Mouse (Mus musculus) G1E (cell line): ENCODE data around the gene Apobr. TPM values are rescaled to one million over a fixed set of nuclear protein-coding genes. Genes with fewer than 3 reads are reported as not detected.

ENCODE experiments used
- ATAC-seq: 2 replicates; pipeline ENCODE4 v1.8.0; 2016; ENCODE audit warnings: mild to moderate bottlenecking; ENCODE audit not compliant: insufficient number of reproducible peaks, poor library complexity, low FRiP score, severe bottlenecking; ENCODE audit errors: extremely low read depth
- DNase-seq: peaks from one replicate; pipeline ENCODE4 v3.0.0; 2012; ENCODE audit warnings: low spot score
- H3K27me3 ChIP-seq: 2 replicates; pipeline ENCODE4 v1.6.1; 2012; ENCODE audit warnings: mild to moderate bottlenecking, low read length, inconsistent platforms; ENCODE audit not compliant: insufficient read depth
- H3K36me3 ChIP-seq: replicated peaks from 2 replicates; pipeline ENCODE3; 2012; ENCODE audit warnings: mild to moderate bottlenecking, inconsistent platforms
- H3K4me1 ChIP-seq: 2 replicates; pipeline ENCODE4 v1.6.1; 2012; ENCODE audit warnings: low read depth, low read length, inconsistent platforms, mixed read lengths; ENCODE audit not compliant: insufficient read depth
- H3K4me3 ChIP-seq: 2 replicates; pipeline ENCODE4 v1.5.1; 2012; ENCODE audit warnings: low read depth, mild to moderate bottlenecking, inconsistent platforms, low read length, moderate library complexity, mixed read lengths
- H3K9me3 ChIP-seq: replicated peaks from 2 replicates; pipeline ENCODE4 v1.6.1; 2012; ENCODE audit warnings: inconsistent platforms
- CTCF ChIP-seq: IDR thresholded peaks from 2 replicates; pipeline ENCODE4 v1.5.1; 2012; ENCODE audit warnings: low read depth, low read length, inconsistent platforms, mixed read lengths
- GATA1 ChIP-seq: IDR thresholded peaks from 2 replicates; pipeline ENCODE4 v1.6.1; 2012; ENCODE audit warnings: borderline replicate concordance, low read length, inconsistent platforms, mixed read lengths
- GATA2 ChIP-seq: IDR thresholded peaks from 2 replicates; pipeline ENCODE4 v1.6.1; 2012; ENCODE audit warnings: low read depth, low read length, inconsistent platforms, borderline replicate concordance
- POLR2AphosphoS5 ChIP-seq: IDR thresholded peaks from 2 replicates; pipeline ENCODE4 v1.6.1; 2012; ENCODE audit warnings: low read depth, low read length, inconsistent platforms; ENCODE audit not compliant: insufficient replicate concordance
- TAL1 ChIP-seq: conservative IDR thresholded peaks from 2 replicates; pipeline ENCODE4 v1.6.1; 2012; ENCODE audit warnings: low read depth, low read length, inconsistent platforms, mixed read lengths
- polyA plus RNA-seq: library from polyadenylated mRNA; stranded (reverse); fragments of >175 nt; gene quantifications from 2 replicates; pipeline ENCODE4 v1.2.3, GENCODE M21; 2012
- total RNA-seq, 2 experiments: library from RNA; stranded (forward) in 1 of 2; stranded (reverse) in 1 of 2; fragments of 200-1000 nt in 1 of 2; fragments of >200 nt in 1 of 2; fragmentation: Nextera tagmentation in 1 of 2; gene quantifications; 2 replicates each; pipeline ENCODE4 v1.2.3; 2014 to 2017

Apobr gene
- total and polyA plus RNA-seq, 3 experiments, result 3.7 to 5.5 (median 4.8) TPM

DNA sequence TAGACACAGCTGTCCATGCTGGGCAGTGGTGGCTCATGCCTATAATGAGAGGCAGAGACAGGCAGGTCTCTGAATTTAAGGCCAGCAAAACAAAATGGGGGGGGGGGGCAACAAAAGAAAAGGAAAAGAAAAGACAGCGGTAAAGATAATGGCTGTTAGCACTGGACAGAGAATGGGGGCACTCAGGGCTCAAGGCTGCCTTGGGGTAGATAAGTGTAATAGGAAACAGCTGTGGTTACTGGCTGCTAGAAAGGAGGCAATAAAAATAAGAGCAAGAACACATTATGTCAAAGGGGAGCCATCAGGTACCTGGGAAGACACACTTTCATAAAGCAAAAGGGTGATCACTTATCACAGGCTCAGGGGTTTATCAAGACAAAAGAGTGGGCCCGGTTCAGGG lies 47.7 kb downstream of the Apobr start:
- H3K27me3 ChIP-seq, result peaks cover 3% of the 10 kb centered on the region; the same call in 1 of the 2 replicates
- DNase-seq (no peak), ATAC-seq (peak; percentile 45)
- peaks cover 57% of the 10 kb centered on the region for H3K4me1 ChIP-seq
- no peak overlapping the region for H3K4me3 ChIP-seq
- no peaks in the 10 kb centered on the region for H3K36me3 ChIP-seq
- H3K9me3 ChIP-seq, result no peaks in the 10 kb centered on the region
- TF ChIP-seq TAL1, result peak; percentile 47; the same call in 1 of the 2 replicates
- no peak for TF ChIP-seq CTCF

DNA sequence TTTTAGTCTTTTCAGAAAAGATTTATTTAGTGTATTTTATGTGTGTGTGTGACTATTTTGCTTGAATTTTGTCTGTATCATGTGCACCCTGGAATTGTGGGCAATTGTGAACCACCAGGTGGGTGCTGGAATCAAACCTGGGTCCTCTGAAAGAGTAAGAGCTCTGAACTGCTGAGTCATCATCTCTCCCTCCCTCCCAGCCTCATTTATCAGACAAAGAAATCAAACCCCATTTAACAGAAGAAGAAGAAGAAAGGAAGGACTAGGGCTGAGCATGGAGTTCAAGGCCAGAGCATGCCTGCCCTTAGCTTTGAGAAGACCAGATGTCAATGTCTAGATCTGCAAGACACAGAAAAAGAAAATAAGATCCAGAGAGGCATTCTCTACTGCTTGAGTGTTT lies 50.6 kb downstream of the Apobr start:
- Histone ChIP-seq H3K9me3 (no peaks in the 10 kb centered on the region), H3K4me1 (peaks cover 44% of the 10 kb centered on the region), H3K27me3 (peaks cover 10% of the 10 kb centered on the region; the same call in 1 of the 2 replicates), H3K4me3 (no peak overlapping the region), H3K36me3 (no peaks in the 10 kb centered on the region)
- DNase-seq (no peak), ATAC-seq (no peak)
- TF ChIP-seq CTCF (no peak), GATA1 (no peak), TAL1 (no peak), GATA2 (no peak), POLR2AphosphoS5 (no peak)

DNA sequence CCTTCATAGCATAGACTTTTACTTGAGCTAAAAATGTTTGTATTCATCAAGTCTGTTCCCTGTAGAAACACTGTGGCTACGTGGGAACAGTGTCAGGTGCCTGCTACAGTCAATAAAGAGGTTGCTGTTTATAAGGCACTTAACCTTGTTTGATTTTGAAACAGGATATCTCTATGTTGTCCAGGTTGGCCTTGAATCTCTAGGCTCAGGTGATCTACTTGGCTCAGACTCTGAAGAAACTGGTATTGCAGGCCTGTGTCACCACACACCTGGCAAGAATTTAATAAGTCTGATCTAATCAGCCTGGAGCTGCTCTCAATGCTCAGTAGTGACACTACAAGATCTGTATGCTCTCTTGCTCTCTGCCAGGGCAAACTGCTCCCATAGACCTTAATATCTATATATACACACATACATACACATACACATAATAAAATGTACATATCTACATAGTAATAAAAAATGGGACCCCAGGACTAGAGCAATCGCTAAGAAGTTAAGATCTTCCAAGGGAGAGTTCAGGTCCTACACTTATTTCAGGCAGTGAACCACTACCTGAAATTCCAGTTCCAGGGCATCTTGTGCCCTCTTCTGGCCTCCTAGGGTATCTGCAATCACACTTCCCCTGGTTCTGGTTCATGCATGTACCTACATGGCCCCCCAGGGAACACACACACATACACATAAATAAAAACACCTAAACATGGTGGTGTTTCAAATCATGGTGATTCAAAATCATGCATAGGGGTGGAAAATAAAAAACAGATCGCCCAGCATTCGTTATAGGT lies 52.2 kb downstream of the Apobr start:
- TF ChIP-seq POLR2AphosphoS5 (no peak), CTCF (peak; percentile 34; the same call in 1 of the 2 replicates)
- H3K9me3 ChIP-seq, result no peaks in the 10 kb centered on the region
- peaks cover 10% of the 10 kb centered on the region; the same call in 1 of the 2 replicates for H3K27me3 ChIP-seq
- no peak overlapping the region for H3K4me3 ChIP-seq
- H3K36me3 ChIP-seq, result no peaks in the 10 kb centered on the region
- H3K4me1 ChIP-seq, result peaks cover 35% of the 10 kb centered on the region
- DNase-seq (no peak), ATAC-seq (no peak)

Other genes starting within 250 kb of the Apobr start
Only the 20 nearest of the 25 such genes appear.
- 16.4 and 22.0 TPM in 2 replicates for gene Nfatc2ip, start 188.2 kb upstream of the Apobr start, total RNA-seq (2014; fragmentation: Nextera tagmentation)
- 13.2 and 16.8 TPM in 2 replicates for gene Nfatc2ip, start 188.2 kb upstream of the Apobr start, total RNA-seq (2017)
- gene Nfatc2ip, start 188.2 kb upstream of the Apobr start, polyA plus RNA-seq, result 5.0 and 5.9 TPM in 2 replicates
- not detected in 2 replicates for gene Cd19, start 170.1 kb upstream of the Apobr start, total RNA-seq (2014; fragmentation: Nextera tagmentation)
- not detected in 2 replicates for gene Cd19, start 170.1 kb upstream of the Apobr start, total RNA-seq (2017)
- not detected in 2 replicates for gene Cd19, start 170.1 kb upstream of the Apobr start, polyA plus RNA-seq
- 1.7 and 2.9 TPM in 2 replicates for gene Rabep2, start 156.2 kb upstream of the Apobr start, total RNA-seq (2014; fragmentation: Nextera tagmentation)
- gene Rabep2, start 156.2 kb upstream of the Apobr start, total RNA-seq (2017), result 16.0 and 16.1 TPM in 2 replicates
- gene Rabep2, start 156.2 kb upstream of the Apobr start, polyA plus RNA-seq, result 21.7 and 28.3 TPM in 2 replicates
- 0.29 TPM in 1 of 2 replicates, not detected in the other for gene Atp2a1, start 121.8 kb upstream of the Apobr start, total RNA-seq (2014; fragmentation: Nextera tagmentation)
- gene Atp2a1, start 121.8 kb upstream of the Apobr start, total RNA-seq (2017), result not detected in 2 replicates
- gene Atp2a1, start 121.8 kb upstream of the Apobr start, polyA plus RNA-seq, result 0.02 TPM in 1 of 2 replicates, not detected in the other
- 24.0 and 24.6 TPM in 2 replicates for gene Sh2b1, start 109.5 kb upstream of the Apobr start, total RNA-seq (2014; fragmentation: Nextera tagmentation)
- 8.3 and 8.9 TPM in 2 replicates for gene Sh2b1, start 109.5 kb upstream of the Apobr start, total RNA-seq (2017)
- 55.6 and 61.5 TPM in 2 replicates for gene Sh2b1, start 109.5 kb upstream of the Apobr start, polyA plus RNA-seq
- gene Tufm, start 97.6 kb upstream of the Apobr start, total RNA-seq (2014; fragmentation: Nextera tagmentation), result 89.3 and 123 TPM in 2 replicates
- gene Tufm, start 97.6 kb upstream of the Apobr start, total RNA-seq (2017), result 80.3 and 81.9 TPM in 2 replicates
- gene Tufm, start 97.6 kb upstream of the Apobr start, polyA plus RNA-seq, result 59.4 and 126 TPM in 2 replicates
- 301 and 400 TPM in 2 replicates for gene Atxn2l, start 81.5 kb upstream of the Apobr start, total RNA-seq (2014; fragmentation: Nextera tagmentation)
- gene Atxn2l, start 81.5 kb upstream of the Apobr start, total RNA-seq (2017), result 27.8 and 32.0 TPM in 2 replicates
- gene Atxn2l, start 81.5 kb upstream of the Apobr start, polyA plus RNA-seq, result 843 and 964 TPM in 2 replicates
- 580 and 606 TPM in 2 replicates for gene Eif3c, start 18.5 kb upstream of the Apobr start, total RNA-seq (2014; fragmentation: Nextera tagmentation)
- gene Eif3c, start 18.5 kb upstream of the Apobr start, total RNA-seq (2017), result 211 and 235 TPM in 2 replicates
- 103 and 114 TPM in 2 replicates for gene Eif3c, start 18.5 kb upstream of the Apobr start, polyA plus RNA-seq
- gene Cln3, start 875 bp downstream of the Apobr start, total RNA-seq (2014; fragmentation: Nextera tagmentation), result 27.9 and 35.1 TPM in 2 replicates
- gene Cln3, start 875 bp downstream of the Apobr start, total RNA-seq (2017), result 49.9 and 52.7 TPM in 2 replicates
- gene Cln3, start 875 bp downstream of the Apobr start, polyA plus RNA-seq, result 10.9 and 15.4 TPM in 2 replicates
- gene Il27, start 10.0 kb downstream of the Apobr start, total RNA-seq (2014; fragmentation: Nextera tagmentation), result not detected in 2 replicates
- not detected in 2 replicates for gene Il27, start 10.0 kb downstream of the Apobr start, total RNA-seq (2017)
- gene Il27, start 10.0 kb downstream of the Apobr start, polyA plus RNA-seq, result not detected in 2 replicates
- 13.4 and 24.8 TPM in 2 replicates for gene Nupr1, start 45.9 kb downstream of the Apobr start, total RNA-seq (2014; fragmentation: Nextera tagmentation)
- 0.41 and 1.1 TPM in 2 replicates for gene Nupr1, start 45.9 kb downstream of the Apobr start, total RNA-seq (2017)
- gene Nupr1, start 45.9 kb downstream of the Apobr start, polyA plus RNA-seq, result 9.8 and 11.1 TPM in 2 replicates
- gene Sgf29, start 64.4 kb downstream of the Apobr start, total RNA-seq (2014; fragmentation: Nextera tagmentation), result 159 and 175 TPM in 2 replicates
- 36.8 and 57.3 TPM in 2 replicates for gene Sgf29, start 64.4 kb downstream of the Apobr start, total RNA-seq (2017)
- 61.3 and 124 TPM in 2 replicates for gene Sgf29, start 64.4 kb downstream of the Apobr start, polyA plus RNA-seq
- not detected in 2 replicates for gene Sult1a1, start 91.5 kb downstream of the Apobr start, total RNA-seq (2014; fragmentation: Nextera tagmentation)
- gene Sult1a1, start 91.5 kb downstream of the Apobr start, total RNA-seq (2017), result 0.12 and 0.33 TPM in 2 replicates
- not detected in 2 replicates for gene Sult1a1, start 91.5 kb downstream of the Apobr start, polyA plus RNA-seq
- gene Bola2, start 110.5 kb downstream of the Apobr start, total RNA-seq (2014; fragmentation: Nextera tagmentation), result 77.5 and 93.8 TPM in 2 replicates
- 117 and 161 TPM in 2 replicates for gene Bola2, start 110.5 kb downstream of the Apobr start, total RNA-seq (2017)
- 189 and 303 TPM in 2 replicates for gene Bola2, start 110.5 kb downstream of the Apobr start, polyA plus RNA-seq
- 3.5 and 3.8 TPM in 2 replicates for gene Slx1b, start 110.8 kb downstream of the Apobr start, total RNA-seq (2014; fragmentation: Nextera tagmentation)
- gene Slx1b, start 110.8 kb downstream of the Apobr start, total RNA-seq (2017), result 4.5 and 7.0 TPM in 2 replicates
- 4.9 and 8.1 TPM in 2 replicates for gene Slx1b, start 110.8 kb downstream of the Apobr start, polyA plus RNA-seq
- 36.0 and 50.1 TPM in 2 replicates for gene Coro1a, start 122.8 kb downstream of the Apobr start, total RNA-seq (2014; fragmentation: Nextera tagmentation)
- 162 and 174 TPM in 2 replicates for gene Coro1a, start 122.8 kb downstream of the Apobr start, total RNA-seq (2017)
- gene Coro1a, start 122.8 kb downstream of the Apobr start, polyA plus RNA-seq, result 178 and 186 TPM in 2 replicates
- 66.4 and 91.6 TPM in 2 replicates for gene Mapk3, start 174.7 kb downstream of the Apobr start, total RNA-seq (2014; fragmentation: Nextera tagmentation)
- gene Mapk3, start 174.7 kb downstream of the Apobr start, total RNA-seq (2017), result 18.2 and 18.4 TPM in 2 replicates
- gene Mapk3, start 174.7 kb downstream of the Apobr start, polyA plus RNA-seq, result 65.1 and 68.8 TPM in 2 replicates
- gene Gdpd3, start 181.4 kb downstream of the Apobr start, total RNA-seq (2014; fragmentation: Nextera tagmentation), result 28.9 and 29.9 TPM in 2 replicates
- gene Gdpd3, start 181.4 kb downstream of the Apobr start, total RNA-seq (2017), result 15.4 and 17.9 TPM in 2 replicates
- gene Gdpd3, start 181.4 kb downstream of the Apobr start, polyA plus RNA-seq, result 4.9 and 6.1 TPM in 2 replicates
- gene Ypel3, start 192.0 kb downstream of the Apobr start, total RNA-seq (2014; fragmentation: Nextera tagmentation), result 41.6 and 86.7 TPM in 2 replicates
- gene Ypel3, start 192.0 kb downstream of the Apobr start, total RNA-seq (2017), result 20.2 and 23.1 TPM in 2 replicates
- 78.1 and 78.3 TPM in 2 replicates for gene Ypel3, start 192.0 kb downstream of the Apobr start, polyA plus RNA-seq
- gene Tbx6, start 196.5 kb downstream of the Apobr start, total RNA-seq (2014; fragmentation: Nextera tagmentation), result 2.5 and 8.4 TPM in 2 replicates
- gene Tbx6, start 196.5 kb downstream of the Apobr start, total RNA-seq (2017), result 0.11 and 0.29 TPM in 2 replicates
- 0.85 and 1.1 TPM in 2 replicates for gene Tbx6, start 196.5 kb downstream of the Apobr start, polyA plus RNA-seq